Mouse (Mus musculus): ENCODE data around the gene Col6a2.

- TF ChIP-seq GATA1 (IDR thresholded peaks at IDR 0.05; ENCODE audit: borderline replicate concordance, low read length) (no peak), FLI1 (IDR thresholded peaks at IDR 0.05; ENCODE audit: low read length) (no peak)
Observed at GRCm38 (mm10) chr10:76569996-76570685, 53.3 kb downstream of the Col6a2 start.
